Mouse (Mus musculus) cerebellum, adult 9-11 months (tissue): ENCODE measurements around the gene Polr1e.
"Not testable (repeated sequence)": the region's sequence is repeated elsewhere in the genome, so short reads cannot be mapped to it uniquely, and the experiment has no call there.

Source experiments
- DNase-seq: peaks from one replicate; pipeline ENCODE4 v3.0.0; 2022

Polr1e gene

DNA sequence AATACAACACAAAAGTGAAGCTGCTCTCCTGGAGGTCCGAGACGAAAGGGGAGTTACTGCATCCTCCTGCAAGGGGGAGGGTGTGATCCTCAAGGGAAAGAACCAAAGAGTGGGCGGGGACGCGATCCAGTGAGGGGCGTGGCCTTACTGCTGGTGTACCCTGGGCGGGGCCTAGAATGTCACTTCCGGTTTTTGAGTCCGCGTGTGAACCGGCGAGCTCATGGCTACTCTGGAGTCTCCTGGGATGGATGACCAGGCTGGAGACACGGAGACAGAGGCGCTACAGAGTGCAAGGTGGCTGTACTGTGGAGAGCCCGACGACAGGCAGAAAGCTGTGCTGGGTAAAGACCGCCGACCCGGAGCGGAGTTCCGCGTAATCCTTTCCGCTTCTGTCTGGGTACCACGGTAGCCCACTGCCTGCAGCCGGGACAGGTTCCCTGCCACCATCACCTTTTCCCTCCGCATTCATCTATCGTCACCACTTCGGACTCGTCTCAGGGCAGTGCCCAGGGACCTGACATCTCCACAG, at the start of gene Polr1e:
Polr1e (plus strand) TSS at position 132 of the 529 bp plus-strand sequence.
- DNase-seq: peak; percentile 85

- DNase-seq: no peak
Observed at GRCm38 (mm10) chr4:44970056-44970455, 48.3 kb upstream of the Polr1e start.

DNA sequence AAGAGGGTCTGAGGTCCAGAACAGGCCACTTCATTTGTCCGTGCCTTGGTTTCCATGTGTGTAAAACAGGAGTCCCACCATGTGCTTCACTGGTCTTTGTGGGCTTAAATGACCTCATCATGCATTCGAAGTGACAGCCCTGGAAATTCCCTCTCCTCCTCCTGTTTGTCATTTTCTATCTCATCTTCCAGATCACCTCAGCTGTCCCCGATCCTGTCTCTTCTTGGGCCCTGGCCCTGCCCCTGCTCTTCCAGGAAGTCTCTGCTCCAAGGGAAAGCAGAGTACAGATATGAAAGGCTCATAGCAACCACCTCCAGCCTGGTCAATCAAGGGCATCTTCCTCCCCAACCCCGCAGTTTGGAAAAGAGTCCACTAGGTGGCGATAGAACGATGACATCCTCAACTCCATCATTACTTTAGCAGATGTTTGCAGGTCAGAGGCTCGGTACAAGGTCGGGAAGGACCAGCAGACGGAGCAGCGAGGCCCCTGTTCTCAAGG, 47.7 kb upstream of the Polr1e start:
- DNase-seq: no peak

- DNase-seq: peak; percentile 90
Observed at GRCm38 (mm10) chr4:44973450-44973849, 44.9 kb upstream of the Polr1e start.

- DNase-seq: no peak
Observed at GRCm38 (mm10) chr4:44973871-44974270, 44.5 kb upstream of the Polr1e start.

GRCm38 (mm10) chr4:44974331-44974730, 44.1 kb upstream of the Polr1e start:
- DNase-seq: no peak

- DNase-seq: no peak
Observed at GRCm38 (mm10) chr4:44976026-44976615, 42.3 kb upstream of the Polr1e start.

GRCm38 (mm10) chr4:44976921-44977710, 41.3 kb upstream of the Polr1e start:
- DNase-seq: no peak

DNA sequence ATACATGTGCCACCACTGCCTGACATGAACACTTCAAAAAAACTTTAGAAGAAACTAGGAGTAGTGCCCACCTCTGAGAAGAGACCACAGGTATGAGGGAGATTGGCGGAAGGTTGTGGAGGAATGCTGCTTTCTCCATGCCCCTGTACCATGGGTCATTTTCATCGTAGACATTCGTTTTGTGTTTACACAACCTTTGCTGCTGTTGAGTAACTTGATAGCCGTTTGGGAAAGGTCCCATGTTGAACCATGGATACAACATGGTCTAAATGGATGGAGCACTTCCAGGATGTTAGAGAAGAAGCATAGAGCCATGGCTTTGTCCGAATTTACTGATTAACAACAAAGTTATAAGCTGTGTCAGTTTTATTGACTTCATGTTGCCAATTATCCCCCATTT, 40.2 kb upstream of the Polr1e start:
- DNase-seq: no peak

DNA sequence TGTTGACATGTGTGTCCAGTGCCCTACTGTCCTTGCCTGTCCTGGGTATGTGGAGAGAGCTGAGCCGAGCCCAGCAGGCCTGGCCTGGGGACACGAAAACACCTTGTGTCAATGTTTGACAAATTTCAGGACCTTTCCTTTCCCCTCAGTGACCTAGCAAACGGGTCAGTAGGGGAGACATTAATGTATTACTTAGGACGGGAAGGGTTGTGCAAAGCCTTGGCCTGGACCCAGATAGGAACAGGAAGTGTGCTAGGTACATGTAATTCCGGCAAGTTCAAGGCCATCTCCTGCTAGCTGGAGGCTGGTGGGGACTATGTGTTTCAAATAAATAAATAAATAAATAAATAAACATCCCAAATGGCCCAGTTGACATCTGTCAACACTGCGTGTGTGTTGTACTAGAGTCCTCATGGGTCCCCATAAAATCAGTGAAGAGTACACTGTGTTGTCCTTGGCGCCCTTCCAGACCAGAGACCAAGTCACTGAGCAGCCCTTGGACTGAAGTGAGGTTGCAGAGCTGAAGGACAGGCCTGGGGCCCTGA, 38.5 kb upstream of the Polr1e start:
- peak; percentile 35 for DNase-seq

- peak; percentile 83 for DNase-seq
Observed at GRCm38 (mm10) chr4:44981280-44981973, 37.0 kb upstream of the Polr1e start, which contains the start of gene Grhpr. Gene Grhpr, plus strand, starts transcription at chr4:44981395.

- peak; percentile 48 for DNase-seq
Observed at GRCm38 (mm10) chr4:44981974-44982287, 36.5 kb upstream of the Polr1e start.

- DNase-seq: peak; percentile 52
Observed at GRCm38 (mm10) chr4:44982440-44983130, 35.8 kb upstream of the Polr1e start.

DNA sequence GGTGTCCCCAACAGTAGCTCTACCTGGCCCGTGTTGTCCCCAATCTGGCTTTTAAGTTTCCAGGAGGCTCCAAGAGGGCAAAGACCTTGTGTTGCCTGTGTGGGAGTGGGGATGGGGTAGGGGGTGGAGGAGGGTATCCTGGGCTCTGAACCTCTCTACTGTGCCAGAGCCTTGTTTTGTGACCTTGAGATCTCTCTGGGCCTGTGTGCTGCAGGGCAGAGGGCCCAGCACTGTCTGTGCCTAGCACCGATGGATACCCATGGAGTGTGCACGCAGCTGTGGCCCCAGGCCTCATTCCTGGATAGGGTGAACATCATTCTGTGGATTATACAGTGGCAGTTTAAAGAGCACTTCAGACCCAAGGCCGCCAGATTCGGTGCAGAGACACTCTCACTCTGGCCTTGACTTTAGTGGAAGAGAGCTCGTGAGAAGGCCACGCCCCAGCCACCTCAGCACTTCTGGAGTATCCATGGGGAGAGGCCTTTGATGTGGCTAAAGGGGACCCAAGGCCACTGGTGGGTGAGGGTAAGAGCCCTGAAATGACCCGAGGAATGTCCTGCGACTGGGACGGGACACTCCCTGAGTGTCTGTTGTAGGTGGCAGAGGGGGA, 35.1 kb upstream of the Polr1e start:
- DNase-seq: no peak

DNA sequence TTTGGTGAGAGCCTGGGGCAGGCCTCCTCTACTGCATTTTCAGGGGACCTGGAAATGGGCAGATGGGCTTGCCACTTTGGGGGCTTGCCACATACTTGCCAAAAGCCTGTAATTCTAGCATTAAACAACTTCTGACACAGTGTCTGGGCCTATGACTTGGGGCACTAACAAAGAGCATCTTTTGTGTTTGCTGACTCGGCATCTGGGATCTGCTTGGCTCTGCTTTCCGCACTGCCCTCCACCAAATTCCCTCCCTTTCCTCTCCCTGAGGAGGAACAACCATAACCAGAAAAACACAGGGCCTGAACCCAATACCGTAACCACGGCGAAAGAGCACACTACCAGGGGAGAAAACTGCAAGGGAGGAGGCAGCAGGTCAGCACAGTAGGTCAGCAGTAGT, 27.8 kb upstream of the Polr1e start:
- DNase-seq: no peak

GRCm38 (mm10) chr4:44992330-44992729, 26.1 kb upstream of the Polr1e start:
- DNase-seq: not testable (repeated sequence)

DNA sequence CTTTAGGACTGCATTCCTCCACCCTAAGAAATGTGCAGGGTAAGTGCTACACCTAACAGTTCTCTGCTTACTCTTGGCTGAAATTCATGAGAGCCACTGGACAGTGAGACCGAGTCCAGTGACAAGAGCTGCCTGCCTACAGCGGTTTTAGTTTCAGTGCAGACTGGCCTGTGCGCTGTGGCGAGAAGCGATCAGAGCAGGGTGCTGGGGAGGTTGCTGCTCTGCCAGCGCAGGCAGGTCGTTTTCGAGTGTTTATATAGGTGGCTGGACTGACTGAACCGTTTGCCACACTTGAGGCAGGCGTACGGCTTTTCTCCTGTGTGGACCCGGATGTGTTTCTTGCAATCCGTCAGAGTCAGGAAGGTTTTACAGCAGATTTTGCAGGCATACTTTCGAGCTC, 25.2 kb upstream of the Polr1e start:
- not testable (repeated sequence) for DNase-seq

DNA sequence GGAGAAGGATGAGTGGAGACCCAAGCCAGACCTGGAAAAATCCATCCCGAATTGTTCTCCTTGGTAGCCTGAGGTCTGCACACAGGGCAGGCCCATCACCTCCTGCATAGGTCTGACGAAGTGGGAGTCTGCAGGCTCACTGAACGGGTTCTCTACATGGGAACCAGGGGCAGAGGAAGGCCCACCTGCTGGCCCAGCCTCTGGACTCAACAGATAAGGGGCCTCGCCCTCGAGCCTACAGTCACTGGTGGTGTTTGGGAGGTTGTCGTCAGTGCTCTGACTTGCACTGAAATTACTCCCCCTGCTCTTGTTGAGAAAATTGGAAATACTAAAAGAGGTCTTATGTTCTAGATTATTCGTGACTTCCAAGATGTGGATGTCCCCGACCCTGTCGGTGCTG, 24.5 kb upstream of the Polr1e start:
- DNase-seq: no peak

GRCm38 (mm10) chr4:44994776-44995175, 23.6 kb upstream of the Polr1e start:
- no peak for DNase-seq

GRCm38 (mm10) chr4:44998071-44998470, 20.3 kb upstream of the Polr1e start:
- DNase-seq: no peak

DNA sequence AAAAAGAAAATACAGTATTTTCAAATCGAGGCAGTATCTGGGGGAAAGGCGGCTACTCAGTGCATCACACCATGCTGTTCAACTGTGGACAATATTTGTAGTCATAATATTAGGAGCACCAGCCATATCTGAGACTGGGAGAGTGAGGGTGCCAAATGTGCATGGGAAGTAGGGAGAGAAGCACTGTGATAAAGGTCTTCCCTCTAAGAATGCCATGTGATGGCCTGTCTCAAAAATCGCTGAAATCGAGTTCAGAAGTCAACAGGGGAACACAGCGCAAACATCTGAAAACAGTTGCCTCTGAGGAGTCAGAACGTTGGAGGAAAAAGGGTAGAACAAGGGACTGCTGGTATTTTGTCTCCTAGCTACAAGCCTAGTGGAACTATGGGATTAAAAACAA, 18.4 kb upstream of the Polr1e start:
- no peak for DNase-seq

DNA sequence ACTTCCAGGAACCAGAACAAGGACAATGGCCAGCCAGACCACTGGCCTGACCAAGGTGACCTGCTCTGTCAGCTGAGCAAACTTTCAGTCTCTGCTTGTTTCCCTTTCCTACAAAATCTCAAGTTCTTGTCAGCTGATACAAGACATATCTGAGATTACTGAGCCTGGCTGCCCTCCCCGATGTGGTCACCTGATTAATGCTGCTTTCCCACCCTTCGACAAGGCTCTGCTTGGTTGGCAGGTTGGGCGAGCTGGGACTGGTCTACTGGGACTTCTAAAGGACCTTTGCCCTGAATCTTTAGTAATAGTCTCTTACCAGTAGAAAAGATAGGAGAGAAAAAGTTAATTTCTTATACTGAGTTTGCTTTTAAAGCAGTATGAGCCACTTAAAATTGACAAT, 12.9 kb upstream of the Polr1e start:
- DNase-seq: no peak
